Mouse (Mus musculus) forebrain, postnatal 0 days (tissue): ENCODE results near the gene Cartpt. TPM values are rescaled to one million over a fixed set of nuclear protein-coding genes. Genes with fewer than 3 reads are reported as not detected.
"Not testable (repeated sequence)": the region's sequence is repeated elsewhere in the genome, so short reads cannot be mapped to it uniquely, and the experiment has no call there.

Source experiments
- ATAC-seq: fragments of 200-750 bp; cut with Nextera tagmentation; 2 replicates; pipeline ENCODE4 v1.8.0; 2017; ENCODE audit warnings: mild to moderate bottlenecking, moderate library complexity
- DNase-seq: peaks from one replicate; pipeline ENCODE4 v3.0.0-alpha.2; 2015
- H3K27ac ChIP-seq: fragments of 300-500 bp; sonication (generic); 2 replicates; pipeline ENCODE4 v1.5.1; 2014; ENCODE audit warnings: low read depth, mild to moderate bottlenecking, antibody characterized with exemption, low read length, moderate library complexity, mixed read lengths
- H3K27me3 ChIP-seq: fragments of 300-500 bp; sonication (generic); 2 replicates; pipeline ENCODE4 v1.6.1; 2014; ENCODE audit warnings: mild to moderate bottlenecking, low read length, mixed read lengths; ENCODE audit not compliant: insufficient read depth
- H3K36me3 ChIP-seq: fragments of 300-500 bp; sonication (generic); 2 replicates; pipeline ENCODE4 v1.6.1; 2014; ENCODE audit warnings: mild to moderate bottlenecking, moderate library complexity; ENCODE audit not compliant: insufficient read depth
- H3K4me1 ChIP-seq: fragments of 300-500 bp; sonication (generic); 2 replicates; pipeline ENCODE4 v1.6.1; 2014; ENCODE audit warnings: antibody characterized with exemption; ENCODE audit not compliant: insufficient read depth
- H3K4me2 ChIP-seq: fragments of 300-500 bp; sonication (generic); 2 replicates; pipeline ENCODE4 v1.6.1; 2014; ENCODE audit warnings: low read depth, mild to moderate bottlenecking, moderate library complexity
- H3K4me3 ChIP-seq: fragments of 300-500 bp; sonication (generic); 2 replicates; pipeline ENCODE4 v1.5.1; 2014; ENCODE audit warnings: low read depth, low read length, mixed read lengths
- H3K9ac ChIP-seq: fragments of 300-500 bp; sonication (generic); 2 replicates; pipeline ENCODE4 v1.6.1; 2014; ENCODE audit warnings: mild to moderate bottlenecking
- H3K9me3 ChIP-seq: fragments of 300-500 bp; sonication (generic); 2 replicates; pipeline ENCODE4 v1.6.1; 2016; ENCODE audit warnings: low read length
- CTCF ChIP-seq: sonication (generic); IDR thresholded peaks from 2 replicates; pipeline ENCODE4 v1.5.1; 2016; ENCODE audit warnings: antibody characterized with exemption, control low read depth, low read depth
- WGBS: fragments of 180-500 bp; shearing (Covaris S2); extraction: QIAGEN DNeasy Blood & Tissue Kit; methylation state at CpG from one replicate; pipeline ENCODE4 v1.1.7; 2014; 5-methylcytosine and 5-hydroxymethylcytosine counted together
- polyA plus RNA-seq: library from polyadenylated mRNA; unstranded; fragments of >200 nt; fragmentation: Nextera tagmentation; extraction: Ambion mirVana; gene quantifications from 2 replicates; pipeline ENCODE4 v1.2.1, GENCODE M21; 2015
- total RNA-seq: library from RNA; depleted of rRNA; stranded (reverse); fragments of >200 nt; gene quantifications from 2 replicates; pipeline ENCODE4 v1.2.3, GENCODE M21; 2014

Cartpt gene
- total and polyA plus RNA-seq, 2 experiments from 2014 or later = 3.0 to 8.0 TPM

- no peak for TF ChIP-seq CTCF
- no peaks in the 10 kb centered on the region for H3K36me3 ChIP-seq
- DNase-seq (no peak), ATAC-seq (no peak)
- H3K9ac ChIP-seq = no peak overlapping the region
- no peak overlapping the region for H3K27ac ChIP-seq
- H3K4me2 ChIP-seq = no peak overlapping the region
- no peaks in the 10 kb centered on the region for H3K27me3 ChIP-seq
- H3K4me3 ChIP-seq = no peak overlapping the region
- WGBS = 60% methylated on average over 6 of the region's 6 CpGs
- H3K9me3 ChIP-seq = no peaks in the 10 kb centered on the region
- no peaks in the 10 kb centered on the region for H3K4me1 ChIP-seq
Measured at GRCm38 (mm10) chr13:99885636-99886035, 15.3 kb downstream of the Cartpt start.

DNA sequence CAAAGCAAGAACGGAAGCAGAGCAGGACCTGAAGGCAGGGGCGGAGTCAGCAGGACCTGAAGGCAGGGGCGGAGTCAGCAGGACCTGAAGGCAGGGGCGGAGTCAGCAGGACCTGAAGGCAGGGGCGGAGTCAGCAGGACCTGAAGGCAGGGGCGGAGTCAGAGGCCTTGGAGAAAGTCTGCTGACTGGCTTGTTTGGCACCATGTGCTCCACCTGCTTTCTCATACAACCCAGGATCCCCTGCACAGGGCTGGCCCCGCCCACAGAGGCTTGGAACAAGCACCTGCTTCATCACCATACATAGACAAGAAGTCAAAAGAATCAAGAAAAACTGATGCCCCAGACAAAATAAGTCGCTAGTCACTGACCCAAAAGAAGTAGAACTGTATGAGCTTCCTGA is 19.1 kb downstream of the Cartpt start:
- DNase-seq, H3K4me3 ChIP-seq, H3K9me3 ChIP-seq, H3K27ac ChIP-seq, H3K4me2 ChIP-seq, H3K9ac ChIP-seq, H3K36me3 ChIP-seq, ATAC-seq, H3K4me1 ChIP-seq, H3K27me3 ChIP-seq: not testable (repeated sequence)
- 78% methylated on average over 8 of the region's 8 CpGs for WGBS

DNA sequence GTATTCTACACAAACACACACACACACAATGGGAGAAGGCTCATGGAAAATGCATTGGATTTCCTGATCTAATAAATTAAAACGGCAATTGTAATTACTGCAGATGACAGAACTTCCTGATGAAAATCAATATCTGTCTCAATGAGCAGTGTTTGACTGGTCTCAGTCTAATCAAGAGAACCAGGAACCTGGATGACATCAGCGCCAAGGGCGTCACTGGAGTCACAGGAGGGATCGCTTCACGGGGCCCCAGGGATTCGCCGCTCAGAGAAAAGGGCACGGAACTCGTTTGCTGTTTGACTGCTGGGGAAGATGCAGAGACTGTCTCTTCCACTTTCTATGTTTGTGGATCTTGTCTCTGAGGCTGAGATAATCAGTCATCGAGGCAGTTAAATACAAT is 21.2 kb downstream of the Cartpt start:
- Histone ChIP-seq H3K36me3 (no peaks in the 10 kb centered on the region), H3K9me3 (no peaks in the 10 kb centered on the region), H3K4me2 (no peak overlapping the region), H3K4me3 (no peak overlapping the region), H3K27me3 (no peaks in the 10 kb centered on the region), H3K4me1 (no peaks in the 10 kb centered on the region), H3K27ac (no peak overlapping the region), H3K9ac (no peak overlapping the region)
- ATAC-seq (no peak), DNase-seq (no peak)
- WGBS = 83% methylated on average over 10 of the region's 10 CpGs
- no peak for TF ChIP-seq CTCF

DNA sequence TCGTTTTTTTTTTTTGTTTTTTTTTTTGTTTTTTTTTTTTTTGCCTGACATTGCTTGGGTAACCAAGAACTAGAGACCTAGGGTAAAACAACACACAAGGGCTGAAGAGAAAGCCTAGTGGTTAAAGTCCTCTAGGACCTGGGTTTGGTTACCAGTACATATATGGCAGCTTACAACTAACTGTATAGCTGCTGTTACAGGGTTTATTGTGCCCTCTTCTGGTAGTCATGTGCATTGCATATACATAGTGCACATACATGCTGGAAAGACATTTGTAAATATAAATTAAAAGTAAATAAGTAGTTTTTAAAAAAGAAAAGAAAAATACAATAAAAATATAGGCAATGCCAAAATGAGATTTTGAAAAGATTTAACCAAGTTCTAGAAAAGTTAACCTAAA is 28.8 kb downstream of the Cartpt start:
- H3K27ac ChIP-seq = no peak overlapping the region
- TF ChIP-seq CTCF = no peak
- H3K4me3 ChIP-seq = no peak overlapping the region
- no peaks in the 10 kb centered on the region for H3K9me3 ChIP-seq
- WGBS = 73% methylated on average over 1 of the region's 1 CpGs
- DNase-seq = no peak
- H3K4me1 ChIP-seq = no peaks in the 10 kb centered on the region
- no peaks in the 10 kb centered on the region for H3K36me3 ChIP-seq
- H3K27me3 ChIP-seq = no peaks in the 10 kb centered on the region
- no peak for ATAC-seq
- H3K9ac ChIP-seq = no peak overlapping the region
- H3K4me2 ChIP-seq = no peak overlapping the region

GRCm38 (mm10) chr13:99868438-99868837 is 32.5 kb downstream of the Cartpt start:
- TF ChIP-seq CTCF = no peak
- Histone ChIP-seq H3K27ac (no peak overlapping the region), H3K4me3 (no peak overlapping the region), H3K4me1 (no peaks in the 10 kb centered on the region), H3K36me3 (no peaks in the 10 kb centered on the region), H3K4me2 (no peak overlapping the region), H3K9me3 (no peaks in the 10 kb centered on the region), H3K27me3 (no peaks in the 10 kb centered on the region), H3K9ac (no peak overlapping the region)
- 94% methylated on average over 6 of the region's 6 CpGs for WGBS
- no peak for DNase-seq
- ATAC-seq = no peak

GRCm38 (mm10) chr13:99864331-99864730 is 36.6 kb downstream of the Cartpt start:
- no peak for TF ChIP-seq CTCF
- DNase-seq (no peak), ATAC-seq (no peak)
- H3K9me3 ChIP-seq = no peaks in the 10 kb centered on the region
- H3K4me2 ChIP-seq = no peak overlapping the region
- no peak overlapping the region for H3K9ac ChIP-seq
- H3K4me1 ChIP-seq = no peaks in the 10 kb centered on the region
- H3K36me3 ChIP-seq = no peaks in the 10 kb centered on the region
- 80% methylated on average over 5 of the region's 5 CpGs for WGBS
- H3K4me3 ChIP-seq = no peak overlapping the region
- no peak overlapping the region for H3K27ac ChIP-seq
- H3K27me3 ChIP-seq = no peaks in the 10 kb centered on the region

- ATAC-seq (no peak), DNase-seq (no peak)
- H3K36me3 ChIP-seq = no peaks in the 10 kb centered on the region
- H3K4me3 ChIP-seq = no peak overlapping the region
- H3K4me1 ChIP-seq = no peaks in the 10 kb centered on the region
- H3K9ac ChIP-seq = no peak overlapping the region
- no peaks in the 10 kb centered on the region for H3K27me3 ChIP-seq
- no peak for TF ChIP-seq CTCF
- no peak overlapping the region for H3K27ac ChIP-seq
- no peaks in the 10 kb centered on the region for H3K9me3 ChIP-seq
- WGBS = 89% methylated on average over 3 of the region's 3 CpGs
- H3K4me2 ChIP-seq = no peak overlapping the region
Measured at GRCm38 (mm10) chr13:99860670-99861069, 40.2 kb downstream of the Cartpt start.

DNA sequence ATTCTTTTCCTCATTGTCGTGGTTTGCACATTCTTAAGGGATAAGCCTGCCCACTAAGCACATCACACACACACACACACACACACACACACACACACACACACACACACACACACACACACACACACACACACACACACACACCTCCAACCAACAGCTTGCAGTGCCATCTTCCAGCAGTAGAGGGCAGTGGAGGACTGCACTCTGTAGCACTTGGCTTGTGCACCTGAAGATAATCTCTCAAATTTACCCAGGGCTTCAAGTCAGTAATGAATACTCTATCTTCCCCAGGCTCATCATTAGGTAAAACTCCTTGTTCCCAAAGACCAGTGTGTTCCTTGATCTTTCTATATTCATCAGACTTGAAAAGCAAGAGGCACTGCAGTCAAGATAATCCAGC is 41.8 kb downstream of the Cartpt start:
- Histone ChIP-seq H3K4me1 (no peaks in the 10 kb centered on the region), H3K9me3 (no peaks in the 10 kb centered on the region), H3K4me3 (no peak overlapping the region), H3K9ac (no peak overlapping the region), H3K27me3 (no peaks in the 10 kb centered on the region), H3K4me2 (no peak overlapping the region), H3K27ac (no peak overlapping the region), H3K36me3 (no peaks in the 10 kb centered on the region)
- peak; percentile 87 for DNase-seq
- peak; percentile 65; the same call in 1 of the 2 replicates for ATAC-seq
- 0% methylated on average over 1 of the region's 1 CpGs for WGBS
- peak; percentile 94 for TF ChIP-seq CTCF
